Mouse (Mus musculus) olfactory bulb, adult 2 months (tissue): ENCODE results near the gene Mtch1.

ENCODE experiments used
- CTCF ChIP-seq: fragments of 200-500 bp; IDR thresholded peaks from 2 replicates; pipeline ENCODE4 v1.5.1; 2012; ENCODE audit warnings: low read depth, mild to moderate bottlenecking, low read length, moderate library complexity; ENCODE audit not compliant: insufficient read depth
- POLR2A ChIP-seq: fragments of 200-500 bp; IDR thresholded peaks from 2 replicates; pipeline ENCODE4 v1.6.1; 2012; ENCODE audit warnings: mild to moderate bottlenecking, low read depth, low read length, moderate library complexity; ENCODE audit not compliant: insufficient read depth

GRCm38 (mm10) chr17:29304376-29305057 lies 43.2 kb downstream of the Mtch1 start:
- TF ChIP-seq POLR2A, result no peak
- no peak for TF ChIP-seq CTCF
